Mouse (Mus musculus): Measurements from ENCODE around the gene Hmgn1.
"Not testable (repeated sequence)": the region's sequence is repeated elsewhere in the genome, so short reads cannot be mapped to it uniquely, and the experiment has no call there.

Hmgn1 gene

DNA sequence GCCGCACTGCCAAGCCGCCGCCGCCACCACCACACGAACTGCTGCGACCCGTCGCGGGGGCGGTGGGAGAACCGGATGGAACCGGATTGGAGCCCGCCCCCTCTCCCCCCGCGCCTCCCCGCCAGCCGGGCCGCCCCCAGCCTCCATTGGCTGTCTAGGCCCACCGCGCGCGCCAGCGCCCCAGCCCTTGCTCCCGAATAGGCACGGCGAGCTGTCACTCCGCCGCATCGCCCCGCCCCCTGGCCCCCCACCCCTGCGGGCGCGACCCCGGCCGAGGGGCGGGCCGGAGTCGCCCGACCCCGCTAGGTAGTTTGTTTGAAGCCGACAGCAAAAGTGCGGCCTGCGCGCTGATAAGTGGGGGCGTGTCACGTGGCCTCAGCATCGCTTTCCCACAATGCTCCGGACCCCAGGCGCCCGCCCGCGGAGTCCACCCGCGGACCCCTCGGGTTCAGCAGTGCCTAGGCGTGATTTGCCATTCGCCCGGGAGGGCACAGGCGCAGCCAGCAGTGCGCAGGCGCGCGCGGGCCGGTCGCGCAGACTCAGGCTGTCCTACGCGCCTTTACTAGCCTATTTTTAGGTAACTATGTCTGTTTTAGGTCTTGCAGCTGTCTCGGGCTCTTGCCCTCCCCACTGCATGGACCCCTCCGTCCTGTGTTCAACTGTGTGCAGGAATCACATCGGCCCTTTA, at the start of gene Hmgn1:
Hmgn1 (minus strand) TSS at position 73 of the 688 bp plus-strand sequence.
- peak; percentile 91 for DNase-seq

DNA sequence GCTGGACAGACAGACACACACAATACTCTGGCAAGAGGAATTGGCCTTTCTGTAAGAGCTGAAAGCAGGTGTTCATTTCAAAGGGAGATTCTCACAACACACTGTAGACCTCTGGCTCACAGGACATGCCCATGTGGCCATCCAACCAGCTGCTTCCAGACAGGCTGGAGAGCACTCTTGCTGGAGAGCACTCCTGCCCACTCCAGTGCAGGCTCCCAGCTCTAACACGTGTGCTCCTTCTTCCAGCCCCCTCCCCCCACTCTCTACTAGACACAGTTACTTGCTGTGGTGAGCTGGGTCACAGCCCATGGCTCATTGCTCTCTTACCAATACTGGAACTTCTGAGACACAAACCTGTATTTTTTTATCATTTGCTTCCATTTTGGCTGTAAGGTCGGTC, 47.9 kb upstream of the Hmgn1 start:
- no peak for DNase-seq

DNA sequence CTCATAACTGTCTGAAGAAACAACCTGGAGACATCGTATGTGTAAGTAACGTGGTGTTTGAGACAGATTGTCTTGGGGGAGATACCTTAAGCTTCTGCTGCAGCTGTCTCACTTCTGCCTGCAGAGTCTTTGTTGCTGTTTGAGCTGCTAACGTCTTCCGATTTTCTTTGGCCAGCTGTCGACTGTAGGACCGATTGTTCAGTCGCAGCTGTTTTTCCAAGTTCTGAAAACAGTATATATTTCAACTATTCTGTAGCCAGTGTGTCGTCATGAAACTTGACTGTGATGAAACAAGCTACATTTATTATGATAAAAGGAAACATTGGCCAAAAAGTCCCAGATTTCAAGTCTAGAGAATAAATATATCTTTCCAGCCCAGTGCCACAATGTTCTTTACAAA, 46.1 kb upstream of the Hmgn1 start:
- no peak for DNase-seq

DNA sequence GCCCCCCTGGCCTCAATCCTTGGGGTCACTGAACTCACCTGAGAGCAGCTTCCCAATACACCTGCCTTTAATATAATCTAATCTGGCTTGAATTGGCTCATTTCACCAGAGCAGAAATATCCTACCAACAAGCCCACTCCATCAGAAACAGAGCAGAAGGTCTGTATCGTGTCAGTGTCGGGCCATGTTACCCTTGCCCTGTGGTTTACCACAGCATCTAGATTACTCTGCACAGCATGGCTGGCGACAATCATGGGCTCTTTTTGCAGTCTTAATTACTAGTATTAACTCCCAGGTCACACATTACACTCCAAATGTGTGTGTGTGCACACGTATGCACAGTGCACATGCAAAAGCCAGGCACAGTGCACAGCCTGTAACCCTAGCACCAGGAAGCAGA, 41.3 kb upstream of the Hmgn1 start:
- DNase-seq, result no peak

DNA sequence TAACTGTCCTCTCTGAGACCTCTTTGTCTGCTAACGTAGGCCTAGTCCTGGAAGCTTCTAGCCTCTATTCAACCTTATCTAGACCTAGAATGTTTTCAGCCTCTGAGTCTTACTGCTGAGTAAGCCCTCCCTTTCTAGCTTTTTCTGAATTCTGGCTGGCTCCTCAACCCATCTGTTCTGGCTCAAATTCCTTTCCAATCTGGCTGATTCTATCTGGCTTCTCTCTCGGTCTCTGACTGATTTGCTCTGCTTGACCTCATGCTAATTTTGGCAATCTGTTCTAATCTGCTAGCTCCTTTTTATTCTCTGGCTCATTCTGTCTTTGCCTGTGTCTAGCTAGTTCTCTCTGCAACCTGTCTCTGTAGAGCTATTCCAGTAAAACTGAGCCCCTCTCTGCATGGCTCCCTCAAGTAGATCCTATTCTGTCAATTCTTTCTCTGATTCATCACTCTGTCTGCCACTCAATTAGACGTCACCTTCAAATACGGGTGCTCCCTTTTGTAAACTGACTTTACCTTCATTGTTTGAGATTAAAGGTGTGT, 38.3 kb upstream of the Hmgn1 start:
- DNase-seq, result peak; percentile 59

DNA sequence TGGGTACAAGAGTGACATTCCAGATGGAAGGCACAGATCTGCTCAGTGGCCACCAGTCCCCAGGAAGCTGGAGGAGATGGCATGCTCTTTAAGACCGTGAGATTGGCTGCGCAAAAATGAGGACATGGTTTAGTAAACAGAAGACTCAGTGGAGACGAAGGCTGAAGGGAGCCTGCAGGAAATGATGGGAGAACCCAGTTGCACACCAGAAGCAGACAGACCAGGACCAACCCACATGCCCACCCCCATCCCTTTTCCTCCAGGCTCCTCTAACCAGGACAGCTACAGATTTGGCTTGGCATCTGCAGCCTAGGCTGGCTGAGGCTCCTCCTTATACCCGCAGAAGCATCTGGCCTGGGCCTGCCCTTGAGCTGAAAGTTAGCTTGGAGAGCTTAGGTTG, 33.8 kb upstream of the Hmgn1 start:
- peak; percentile 46 for DNase-seq

DNA sequence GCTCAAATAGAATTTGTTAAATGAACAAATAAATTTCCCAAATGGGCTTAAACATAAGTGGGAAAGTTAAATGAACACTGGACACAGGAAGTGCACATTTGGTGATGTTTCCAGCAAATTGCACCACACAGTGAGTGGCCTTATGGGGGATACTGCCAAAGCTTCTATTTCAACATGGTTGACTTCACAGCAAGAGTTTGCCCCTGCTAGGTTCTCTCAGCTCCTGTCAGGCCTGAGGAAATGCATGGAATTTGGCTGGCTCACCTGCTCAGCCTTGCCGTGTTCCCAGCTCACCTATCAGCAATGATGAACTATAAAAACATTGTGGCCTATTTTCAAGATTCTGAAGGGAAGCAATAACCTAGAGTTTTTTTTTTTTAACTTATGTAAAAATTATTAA, 33.4 kb upstream of the Hmgn1 start:
- DNase-seq, result no peak

DNA sequence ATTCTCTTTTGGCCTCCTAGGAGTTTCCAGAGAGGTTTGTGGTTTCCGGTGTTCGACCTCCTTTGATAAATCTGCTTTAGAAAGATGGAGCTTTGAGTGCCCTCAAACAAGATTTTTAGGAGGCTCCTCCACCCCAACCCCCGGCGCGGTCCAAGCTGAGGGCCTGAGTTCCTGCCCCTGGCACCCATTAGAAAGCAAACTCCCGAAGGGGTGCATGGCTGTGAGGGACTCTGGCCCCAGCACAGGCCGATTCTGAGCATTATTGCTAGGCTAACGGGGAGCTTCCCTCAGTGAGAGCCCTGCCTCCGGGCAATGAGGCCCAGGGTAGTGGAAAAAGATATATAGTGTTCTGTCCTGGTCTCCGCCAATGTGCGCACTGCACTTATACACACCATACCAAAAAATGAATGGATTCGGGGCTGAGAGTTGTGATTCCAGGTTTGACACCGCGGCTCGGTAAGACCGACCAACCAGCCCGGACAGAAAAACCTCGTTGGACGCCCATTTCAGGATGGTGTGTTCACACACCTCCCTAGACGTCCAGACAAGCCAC, 32.3 kb upstream of the Hmgn1 start:
- no peak for DNase-seq

DNA sequence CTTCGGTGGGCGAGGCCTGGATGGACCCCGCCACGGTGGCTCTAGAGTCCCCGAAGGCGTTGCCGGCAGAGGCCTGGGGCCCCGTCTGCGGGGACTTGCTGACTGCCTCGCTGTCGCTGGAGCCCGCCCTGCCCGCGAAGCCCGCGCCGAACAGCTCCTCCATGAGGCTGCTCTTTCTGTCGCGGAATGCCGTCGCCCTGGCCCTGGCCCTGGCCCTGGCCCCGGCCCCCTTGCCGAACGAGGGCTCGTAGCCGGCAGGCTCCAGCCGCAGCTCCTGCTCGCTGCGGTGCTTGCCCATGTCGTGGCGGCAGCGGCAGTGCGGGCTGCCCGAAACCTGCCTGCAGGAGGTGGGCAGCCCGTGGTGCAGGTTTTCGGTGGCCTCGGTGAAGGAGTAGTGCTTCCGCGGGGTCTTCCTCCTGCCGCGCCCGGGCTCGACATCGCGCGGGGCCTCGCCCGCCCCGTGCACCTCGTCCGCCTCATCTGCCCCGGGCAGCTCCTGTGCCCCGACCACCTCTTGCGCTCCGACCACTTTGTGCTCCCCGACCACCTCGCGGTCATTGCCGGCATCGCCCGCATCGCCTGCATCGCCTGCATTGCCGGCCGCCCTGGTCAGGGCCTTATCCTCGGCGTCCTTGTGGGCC, 31.7 kb upstream of the Hmgn1 start:
- DNase-seq, result peak; percentile 63

DNA sequence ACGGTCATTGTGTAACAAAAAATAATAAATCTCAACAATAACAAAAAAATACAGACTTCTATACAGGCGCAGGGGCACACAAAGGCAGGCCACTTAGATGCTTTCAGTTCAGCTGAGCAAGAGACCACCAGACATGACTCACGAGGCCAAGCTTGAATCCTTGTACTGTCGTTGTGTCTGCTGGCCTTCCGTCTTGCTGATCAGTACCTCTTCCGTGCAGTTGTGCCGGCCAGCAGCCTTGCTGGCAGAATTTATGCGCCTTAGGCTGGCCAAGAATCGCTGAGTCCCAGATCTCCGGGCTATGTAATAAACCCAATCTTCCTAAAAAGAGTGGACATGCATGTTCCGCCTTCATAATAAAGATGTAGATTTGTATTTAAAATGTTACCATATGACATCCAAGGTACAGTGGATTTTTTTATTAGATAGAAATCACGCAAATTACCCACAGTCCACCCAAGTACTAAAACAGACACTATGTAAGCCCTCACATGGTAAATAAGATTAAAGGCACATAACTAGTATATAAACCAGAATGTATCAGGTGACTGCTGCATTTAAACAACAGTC, 31.1 kb upstream of the Hmgn1 start:
- no peak for DNase-seq

DNA sequence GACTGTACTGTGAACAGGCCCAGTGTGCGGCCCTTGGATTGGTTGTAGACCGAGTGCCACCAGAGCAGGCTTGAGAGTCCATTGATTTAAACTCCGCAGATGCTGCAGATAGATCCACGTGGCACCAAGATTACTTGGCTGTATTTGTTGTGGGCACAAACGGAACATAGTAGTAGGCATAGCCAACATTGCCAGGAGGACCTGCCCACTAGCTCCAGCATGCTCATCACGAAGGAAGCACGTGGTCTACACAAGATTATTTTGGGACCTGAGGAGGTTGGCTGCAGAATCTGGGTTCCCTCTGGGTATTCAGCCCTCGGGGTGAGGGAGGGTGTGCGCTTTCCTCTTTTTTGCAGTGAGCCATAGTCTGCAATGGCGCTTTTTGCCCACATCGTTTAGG, 29.6 kb upstream of the Hmgn1 start:
- no peak for DNase-seq

DNA sequence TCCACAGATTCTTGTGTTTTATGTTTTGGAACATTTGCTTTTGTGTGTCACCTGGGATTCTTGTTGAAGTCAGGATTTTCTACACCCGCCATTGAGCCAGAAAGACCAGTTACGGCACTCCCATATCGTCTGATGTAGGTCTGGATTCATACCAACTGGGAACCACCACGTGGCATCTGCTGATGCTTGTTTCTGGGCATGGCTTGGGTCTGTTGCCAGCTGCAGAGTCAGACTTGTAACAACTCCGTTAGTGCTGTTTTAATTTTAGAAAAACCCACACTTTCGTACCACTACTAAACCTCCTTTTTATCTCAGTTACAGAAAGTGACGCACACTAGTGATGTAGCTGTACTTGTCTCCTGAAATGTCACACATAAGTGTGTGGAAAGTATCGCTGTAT, 28.5 kb upstream of the Hmgn1 start:
- no peak for DNase-seq

DNA sequence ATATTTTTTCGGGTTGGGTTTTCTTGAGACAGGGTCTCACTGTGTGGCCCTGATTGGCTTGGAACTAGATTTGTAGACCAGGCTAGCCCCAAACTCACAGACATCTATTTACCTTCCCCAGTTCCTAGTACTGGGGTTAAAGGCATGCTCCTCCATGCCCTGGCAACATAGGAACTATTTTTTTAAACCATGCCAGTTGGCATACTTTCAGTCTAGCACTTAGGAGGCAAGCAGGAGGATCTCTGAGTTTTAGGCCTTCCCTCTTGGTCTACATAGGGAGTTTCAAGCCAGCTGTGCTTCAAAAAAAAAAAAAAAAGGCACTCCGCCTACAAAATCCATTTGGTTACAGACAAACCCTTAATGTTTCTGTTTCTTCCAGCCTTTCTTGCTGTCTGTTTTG, 26.9 kb upstream of the Hmgn1 start:
- DNase-seq, result no peak

DNA sequence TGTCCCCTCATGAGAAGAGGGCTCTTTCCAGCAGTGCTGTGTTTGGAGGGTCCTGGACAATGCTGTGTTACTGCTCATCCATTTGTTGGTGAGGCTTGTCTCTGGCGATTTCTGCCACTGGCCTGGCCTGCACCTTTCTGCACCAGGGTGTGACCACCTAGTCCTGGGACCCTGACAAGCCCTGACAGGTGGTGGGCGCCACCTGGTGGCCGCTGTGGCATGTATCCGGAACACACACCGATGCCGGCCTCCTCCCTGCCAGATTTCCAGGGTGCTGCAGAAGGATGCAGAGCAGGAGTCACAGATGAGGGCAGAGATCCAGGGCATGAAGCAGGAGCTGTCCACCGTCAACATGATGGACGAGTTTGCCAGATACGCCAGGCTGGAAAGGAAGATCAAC, 24.0 kb upstream of the Hmgn1 start:
- peak; percentile 84 for DNase-seq

DNA sequence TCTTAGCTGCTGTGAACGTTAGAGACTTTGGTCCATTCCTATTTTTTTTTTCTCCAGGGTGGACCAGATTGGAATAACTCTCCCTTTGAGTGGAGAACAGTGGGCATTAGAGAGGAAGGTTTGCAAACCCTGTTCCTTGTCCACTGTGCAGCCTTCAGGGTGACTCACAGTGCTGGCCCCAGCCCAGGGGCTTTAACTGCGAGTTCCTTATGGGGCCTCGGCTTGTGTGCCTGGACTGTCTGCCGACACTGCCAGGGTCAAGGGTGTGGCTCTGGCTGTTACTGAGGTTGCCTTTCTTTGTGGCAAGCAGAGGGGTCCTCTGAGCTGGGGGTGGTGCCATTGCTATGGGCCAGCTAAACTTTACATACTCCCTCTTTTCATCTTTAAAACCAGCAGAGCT, 23.5 kb upstream of the Hmgn1 start:
- no peak for DNase-seq

DNA sequence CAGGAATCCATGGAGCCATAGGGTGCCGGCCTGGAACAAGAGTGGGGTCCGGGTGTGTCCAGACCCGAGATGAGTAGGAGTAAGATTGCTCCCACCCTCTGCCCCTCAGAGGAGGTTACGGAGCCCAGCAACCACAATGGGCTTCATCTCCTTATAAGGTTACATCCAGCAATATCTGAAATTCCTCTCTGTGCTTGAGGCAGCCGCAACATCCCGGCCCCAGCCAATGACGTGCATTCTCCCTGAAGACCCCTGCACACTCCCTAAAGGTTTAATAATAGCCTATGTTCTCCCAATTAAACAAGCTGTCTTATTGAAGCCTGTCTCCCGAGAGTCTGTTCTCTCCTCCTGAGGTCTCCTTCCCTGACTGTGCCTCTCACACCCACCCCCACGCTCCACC, 21.8 kb upstream of the Hmgn1 start:
- DNase-seq, result no peak

DNA sequence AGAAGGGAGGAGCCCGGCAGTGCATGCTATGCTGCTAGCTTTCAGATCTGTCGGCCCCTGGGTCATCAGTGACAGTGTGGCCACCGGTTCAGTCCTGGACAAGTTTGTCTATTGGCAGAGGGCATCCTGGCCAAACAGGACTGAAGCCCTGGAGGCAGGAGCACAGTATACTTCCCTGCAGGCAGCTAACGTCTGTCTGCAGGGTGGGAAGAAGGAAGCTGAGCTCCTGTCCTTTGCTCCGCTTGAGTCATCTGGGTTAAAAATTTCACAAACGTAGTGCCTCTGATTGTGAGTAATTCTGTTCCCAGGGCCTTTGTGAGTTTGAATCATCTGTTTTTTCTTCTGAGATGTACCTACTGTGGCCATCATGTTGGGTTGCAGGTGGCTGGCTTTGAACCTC, 21.3 kb upstream of the Hmgn1 start:
- no peak for DNase-seq

DNA sequence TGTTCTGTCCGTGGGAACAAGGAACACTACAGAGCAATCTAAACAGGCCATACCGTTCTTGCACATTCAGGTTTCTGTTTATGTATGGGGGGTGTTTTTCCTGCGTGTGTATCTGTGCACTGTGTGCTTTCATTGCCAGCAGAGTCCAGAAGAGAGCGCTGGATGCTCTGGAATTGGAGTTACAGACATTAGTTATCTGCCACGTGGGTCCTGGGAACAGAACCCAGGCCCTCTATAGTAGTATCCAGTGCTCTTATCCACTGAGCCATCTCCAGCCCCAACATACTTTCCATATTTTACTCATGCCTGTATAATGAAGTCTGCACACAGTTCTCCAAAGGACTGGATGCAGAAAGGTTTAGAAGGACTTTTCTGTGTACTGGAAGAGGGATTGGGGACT, 18.3 kb upstream of the Hmgn1 start:
- no peak for DNase-seq

DNA sequence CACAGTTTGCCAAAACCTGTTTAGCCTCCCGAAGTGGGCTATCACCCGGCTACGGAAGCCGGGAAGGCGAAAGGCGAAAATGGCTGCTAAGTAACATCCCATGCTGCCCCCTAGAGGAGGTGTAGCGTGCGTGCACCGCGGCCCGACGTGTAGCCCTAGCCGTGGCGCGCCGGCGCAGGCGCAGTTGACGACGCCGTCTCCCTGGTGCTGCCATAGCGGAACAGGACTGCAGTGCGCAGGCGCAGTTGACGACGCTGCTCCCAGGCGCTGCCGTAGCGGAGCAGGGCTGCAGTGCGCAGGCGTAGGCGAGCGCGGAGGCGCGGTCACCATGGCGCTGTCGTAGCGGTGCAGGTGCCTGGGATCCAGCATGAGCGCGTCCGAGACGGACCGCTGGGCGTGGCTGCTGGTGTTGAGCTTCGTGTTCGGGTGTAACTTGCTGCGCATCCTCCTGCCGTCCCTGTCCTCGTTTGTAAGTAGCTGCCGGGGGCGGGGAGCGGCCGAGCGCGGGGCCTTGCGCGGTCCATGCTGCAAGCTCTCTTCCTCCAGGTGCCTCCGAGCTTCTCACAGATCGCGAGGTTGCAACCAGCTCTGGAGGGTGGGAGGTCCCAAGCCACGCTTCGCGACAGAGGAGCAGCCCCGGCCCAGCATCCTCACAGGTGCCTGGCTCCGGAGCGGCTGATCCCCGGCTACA, 17.7 kb upstream of the Hmgn1 start, which contains the start of gene Wrb:
Wrb (plus strand) TSS at position 298 of the 691 bp plus-strand sequence.
- peak; percentile 100 for DNase-seq

DNA sequence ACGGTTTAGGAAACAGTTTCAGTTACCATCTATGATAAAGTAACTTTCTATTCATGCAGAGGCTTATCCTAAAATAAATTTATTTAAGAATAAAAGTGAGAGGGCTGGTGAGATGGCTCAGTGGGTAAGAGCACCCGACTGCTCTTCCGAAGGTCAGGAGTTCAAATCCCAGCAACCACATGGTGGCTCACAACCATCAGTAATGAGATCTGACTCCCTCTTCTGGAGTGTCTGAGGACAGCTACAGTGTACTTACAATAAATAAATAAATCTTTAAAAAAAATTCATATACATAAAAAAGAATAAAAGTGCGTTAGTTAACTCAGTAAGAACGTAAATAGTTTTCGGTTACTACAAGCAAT, 17.2 kb upstream of the Hmgn1 start:
- DNase-seq, result not testable (repeated sequence)

DNA sequence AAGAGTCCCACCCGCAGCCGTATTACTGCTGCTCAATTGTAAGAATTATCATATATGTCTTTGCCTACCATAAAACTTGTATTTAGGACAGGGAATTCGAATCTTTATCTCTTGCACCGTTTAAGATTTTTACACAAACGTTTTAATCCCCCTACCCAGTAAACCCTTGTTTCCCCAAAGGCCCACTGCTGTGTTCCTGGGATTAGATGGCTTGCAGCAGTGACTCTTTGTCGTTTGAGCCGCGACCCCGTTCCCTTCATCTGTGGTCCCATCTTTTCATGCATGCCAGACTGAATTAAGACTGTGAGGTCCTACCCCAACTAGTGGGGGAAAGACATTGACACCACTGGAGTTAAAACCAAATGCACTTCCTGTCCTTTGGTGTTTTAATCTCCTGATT, 937 bp upstream of the Hmgn1 start:
- no peak for DNase-seq

DNA sequence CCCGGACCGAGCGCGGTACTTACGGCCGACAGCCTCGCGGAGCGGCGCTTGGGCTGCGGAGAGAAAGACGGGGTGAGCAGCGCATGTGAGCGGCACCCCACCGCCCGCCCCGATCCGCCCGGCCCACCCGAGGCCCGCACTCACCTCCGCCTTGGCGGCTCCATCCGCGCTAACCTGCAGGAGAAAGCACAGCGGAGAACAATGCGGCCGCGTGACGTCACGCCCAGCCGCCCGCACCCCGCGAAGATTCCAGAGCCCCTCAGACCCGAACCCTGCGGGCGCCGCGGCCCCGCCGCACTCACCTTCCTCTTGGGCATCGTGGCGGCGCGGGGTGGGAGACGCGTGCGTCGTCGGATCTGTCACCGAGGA, 257 bp downstream of the Hmgn1 start:
- DNase-seq, result no peak

DNA sequence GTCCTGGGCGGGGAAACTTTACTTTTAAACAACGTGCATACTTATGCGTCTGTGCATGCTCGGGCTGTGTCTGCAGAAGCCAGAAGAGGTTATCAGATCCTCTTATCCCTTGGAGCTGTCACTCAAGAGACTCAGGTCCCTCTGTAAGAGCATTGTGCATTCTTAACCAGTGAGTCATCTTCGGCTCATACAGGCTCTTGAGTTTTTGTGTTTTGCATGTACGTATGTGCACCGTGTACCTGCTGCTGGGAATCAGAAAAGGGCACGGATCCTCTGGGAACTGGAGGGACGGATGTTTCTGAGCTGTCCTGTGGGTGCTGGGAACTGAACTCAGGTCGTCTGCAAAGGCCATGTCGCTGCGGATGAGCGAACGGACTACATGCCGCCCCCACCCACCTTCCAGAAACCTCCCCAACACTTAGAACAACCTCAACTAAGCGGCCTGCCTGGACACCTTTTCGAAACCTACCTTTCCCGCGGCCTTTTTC, 801 bp downstream of the Hmgn1 start:
- DNase-seq, result no peak
